21 mouse cellular contexts compared by ENCODE assay signal in the genomic region with DNA sequence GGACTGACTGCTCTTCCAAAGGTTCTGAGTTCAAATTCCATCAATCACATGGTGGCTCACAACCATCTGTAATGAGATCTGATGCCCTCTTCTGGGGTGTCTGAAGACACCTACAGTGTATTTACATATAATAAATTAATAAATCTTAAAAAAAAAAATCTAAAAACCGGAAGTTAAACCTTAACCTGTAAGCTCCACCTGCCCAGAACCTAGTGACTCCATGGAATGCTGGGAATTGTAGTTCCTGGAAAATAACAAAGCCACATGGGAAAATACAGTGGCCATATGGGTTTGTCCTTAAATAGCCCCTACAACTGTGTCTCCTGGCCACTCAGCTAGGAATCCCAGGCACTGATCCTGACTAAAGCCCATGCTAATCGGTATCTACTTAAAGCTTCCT. TPM values are rescaled to one million over a fixed set of nuclear protein-coding genes. Genes with fewer than 3 reads are reported as not detected.
DNase-seq lines count a peak whose midpoint lies in the region; TF ChIP-seq lines count a peak whose summit lies in the region.
"Had no signal": no experiment of that assay in that cellular context is flagged by ENCODE, and none has a peak within 500 bp of the region (broad histone marks: within the 10 kb centered on the region; RNA-seq: fewer than 3 reads in every experiment).

No protein-coding gene starts in this region.

- DNase-seq in 3T3-L1 (ENCODE audit: low read depth, low spot score) (peak; percentile 22), CH12.LX (ENCODE audit: extremely low read depth) (no peak), ZHBTc4 (ENCODE audit: low read depth, low spot score) (peak; percentile 18)
- peak; percentile 11 for DNase-seq in retina, embryonic 14.5 days (ENCODE audit: low spot score)
- DNase-seq in heart, adult 9 months (ENCODE audit: low spot score in 2 of 2), result no peak
- DNase-seq in layer of hippocampus, postnatal 14 days (ENCODE audit: low spot score in 2 of 2), result no peak
- DNase-seq in cerebellum, adult 8-10 months, result no peak
- DNase-seq: cerebellum, adult 11 months; gastrocnemius, adult 2 months; heart, postnatal 36 days; left cerebral cortex, postnatal 4 days; lung, postnatal 4 days; thymus, postnatal 25 days had no signal

- H3K9ac ChIP-seq in CH12.LX (ENCODE audit: insufficient read depth, low read depth), result no peak overlapping the region
- H3K9ac ChIP-seq: embryonic facial prominence, embryonic 12.5 days; heart, embryonic 15.5 days; hindbrain, embryonic 14.5 days; limb, embryonic 15.5 days; liver, embryonic 15.5 days had no signal

- H3K36me3 ChIP-seq in CH12.LX (replicated peaks in 1 of 2; ENCODE audit: control insufficient read depth in 1 of 2, insufficient read depth in 1 of 2, low read length in 1 of 2), result no peaks in the 10 kb centered on the region
- H3K36me3 ChIP-seq: embryonic facial prominence, embryonic 12.5 days; heart, embryonic 15.5 days; limb, embryonic 15.5 days; liver, embryonic 15.5 days had no signal

- no peak for TF ChIP-seq POLR2A in CH12.LX (IDR thresholded peaks at IDR 0.05; ENCODE audit: low read depth, low read length)

- H3K27ac ChIP-seq in CH12.LX (ENCODE audit: insufficient read depth, low read depth), result no peak overlapping the region
- H3K27ac ChIP-seq: embryonic facial prominence, embryonic 12.5 days; gastrocnemius, adult 2 months; heart, embryonic 15.5 days; hindbrain, embryonic 14.5 days; left cerebral cortex, adult 2 months; limb, embryonic 15.5 days; liver, embryonic 15.5 days had no signal

- peaks cover 9% of the 10 kb centered on the region for H3K9me3 ChIP-seq in CH12.LX (replicated peaks; ENCODE audit: low read length)
- H3K9me3 ChIP-seq: embryonic facial prominence, embryonic 12.5 days; heart, embryonic 15.5 days; limb, embryonic 15.5 days; liver, embryonic 15.5 days had no signal

- H3K4me3 ChIP-seq in CH12.LX (replicated peaks in 1 of 3; ENCODE audit: low read depth in 2 of 3, low read length in 2 of 3, poor library complexity in 1 of 3), result no peak overlapping the region
- H3K4me3 ChIP-seq: embryonic facial prominence, embryonic 12.5 days; gastrocnemius, adult 2 months; heart, embryonic 15.5 days; left cerebral cortex, adult 2 months; limb, embryonic 15.5 days; liver, embryonic 15.5 days; myocyte had no signal

- TF ChIP-seq EP300 in CH12.LX (IDR thresholded peaks at IDR 0.05; ENCODE audit: low read length), result no peak

- H3K4me2 ChIP-seq in CH12.LX (ENCODE audit: insufficient read depth, low read depth, poor library complexity, severe bottlenecking), result no peak overlapping the region
- H3K4me2 ChIP-seq: embryonic facial prominence, embryonic 12.5 days; heart, embryonic 15.5 days; hindbrain, embryonic 14.5 days; limb, embryonic 15.5 days; liver, embryonic 15.5 days had no signal

- in situ Hi-C loops in CH12.LX (cut with MboI; ENCODE audit: low pct_ligation_motif_present, low pct_unique_long_range_greater_than_20kb, low sequenced_read_pairs), result no loop called here

- no peaks in the 10 kb centered on the region for H3K79me2 ChIP-seq in CH12.LX (replicated peaks; ENCODE audit: control insufficient read depth, extremely low read depth, insufficient read depth, poor library complexity, severe bottlenecking)

- H3K27me3 ChIP-seq in CH12.LX (replicated peaks), result peaks cover 14% of the 10 kb centered on the region
- H3K27me3 ChIP-seq: embryonic facial prominence, embryonic 12.5 days; heart, embryonic 15.5 days; limb, embryonic 15.5 days; liver, embryonic 15.5 days had no signal

- dilution Hi-C loops in CH12.LX (cut with MboI; ENCODE audit: extremely low pct_ligation_motif_present, extremely low pct_unique_long_range_greater_than_20kb, low sequenced_read_pairs), result no loop called here

- TF ChIP-seq RAD21 in CH12.LX (IDR thresholded peaks at IDR 0.05; ENCODE audit: low read depth, low read length), result no peak

- no peak for TF ChIP-seq CTCF in CH12.LX (conservative IDR thresholded peaks at IDR 0.05 in 1 of 2, IDR thresholded peaks at IDR 0.05 in 1 of 2; ENCODE audit: low read depth in 2 of 2, low read length in 2 of 2)

- H3K4me1 ChIP-seq in CH12.LX (ENCODE audit: control insufficient read depth in 1 of 2, insufficient read depth in 2 of 2), result peaks cover 2 to 4% of the 10 kb centered on the region in 2 experiments; a peak in 1 of 4 replicates
- H3K4me1 ChIP-seq: embryonic facial prominence, embryonic 12.5 days; heart, embryonic 15.5 days; limb, embryonic 15.5 days; liver, embryonic 15.5 days had no signal

TF ChIP-seq in CH12.LX, 34 proteins besides CTCF, POLR2A, EP300 and RAD21:
- TF ChIP-seq HCFC1 (IDR thresholded peaks at IDR 0.05; ENCODE audit: low read depth, low read length), result peak; percentile 74
- no peak for TF ChIP-seq ZMIZ1 (IDR thresholded peaks at IDR 0.05; ENCODE audit: low read depth, low read length)
- no peak for TF ChIP-seq CHD1 (IDR thresholded peaks at IDR 0.05; ENCODE audit: low read depth, low read length)
- no peak for TF ChIP-seq ZNF384 (IDR thresholded peaks at IDR 0.05; ENCODE audit: low read depth, low read length)
- no peak for TF ChIP-seq ZKSCAN1 (IDR thresholded peaks at IDR 0.05; ENCODE audit: borderline replicate concordance, low read depth, low read length)
- no peak for TF ChIP-seq IRF4 (IDR thresholded peaks at IDR 0.05; ENCODE audit: low read depth, low read length)
- TF ChIP-seq MAFK (IDR thresholded peaks at IDR 0.05; ENCODE audit: insufficient replicate concordance, low read length), result no peak

RNA-seq across cellular contexts. Expression of gene Rpn2, which starts 33.2 kb away (rescaled TPM):
- 336 and 350 TPM in 2 replicates for total RNA-seq in CH12.LX (2012; rRNA removed)
- 277 and 301 TPM in 2 replicates for total RNA-seq in CH12.LX (2014; rRNA removed)
- polyA plus RNA-seq in CH12.LX (2012; ENCODE audit: insufficient read length, low read depth), result 255 and 296 TPM in 2 replicates
- 100 to 1,000 TPM; 132 to 133 TPM for total RNA-seq in layer of hippocampus, postnatal 14 days (2021)

RNA-seq across cellular contexts. Expression of gene Mroh8, which starts 33.7 kb away (rescaled TPM):
- 0.25 TPM in 2 replicates for total RNA-seq in CH12.LX (2012; rRNA removed)
- total RNA-seq in CH12.LX (2014; rRNA removed), result 0.16 TPM in 1 of 2 replicates, not detected in the other
- polyA plus RNA-seq in CH12.LX (2012; ENCODE audit: insufficient read length, low read depth), result 0.25 and 0.41 TPM in 2 replicates
- 1 to 10 TPM in 1 of 2 experiments, under 1 TPM in 1; 0.46 to 1.3 TPM for total RNA-seq in layer of hippocampus, postnatal 14 days (2021)
- total RNA-seq: megakaryocyte-erythroid progenitor cell, adult 5-6 weeks had no signal

RNA-seq across cellular contexts. Expression of gene Rbl1, which starts 41.3 kb away (rescaled TPM):
- total RNA-seq in CH12.LX (2012; rRNA removed), result 14.9 and 16.0 TPM in 2 replicates
- 27.4 and 29.5 TPM in 2 replicates for total RNA-seq in CH12.LX (2014; rRNA removed)
- 21.9 and 23.2 TPM in 2 replicates for polyA plus RNA-seq in CH12.LX (2012; ENCODE audit: insufficient read length, low read depth)
- 1 to 10 TPM; 1.7 to 1.9 TPM for total RNA-seq in layer of hippocampus, postnatal 14 days (2021)

Comparison
In these comparisons a context has a peak if more than half of its experiments do, and no peak if none do; other contexts are left out.
1. DNase-seq: peak in 3T3-L1 (single experiment), ZHBTc4 (single experiment) and retina, embryonic 14.5 days (single experiment); none in CH12.LX (single experiment), heart, adult 9 months (0 of 2), layer of hippocampus, postnatal 14 days (0 of 2) and cerebellum, adult 8-10 months (single experiment).
2. RNA of gene Rbl1, which starts 41.3 kb away (total RNA-seq): 14.9 to 29.5 TPM in CH12.LX; 1.7 to 1.9 TPM in layer of hippocampus, postnatal 14 days; every median in the first group is over 4 times any median in the second.